In genomic region chr2:28592809-28593208, GRCm38 (mm10) we compare ENCODE assay signal across 9 mouse cellular contexts. TPM values are rescaled to one million over a fixed set of nuclear protein-coding genes. Genes with fewer than 3 reads are reported as not detected.
DNase-seq lines count a peak whose midpoint lies in the region; ATAC-seq and TF ChIP-seq lines count a peak whose summit lies in the region.
"Had no signal": no experiment of that assay in that cellular context is flagged by ENCODE, and none has a peak within 500 bp of the region (broad histone marks: within the 10 kb centered on the region; RNA-seq: fewer than 3 reads in every experiment).

No protein-coding gene starts in this region.

- no peak overlapping the region for H3K4me3 ChIP-seq in forebrain, embryonic 11.5 days (ENCODE audit: low read depth, low read length)
- H3K4me3 ChIP-seq in forebrain, embryonic 13.5 days = no peak overlapping the region
- H3K4me3 ChIP-seq in E14TG2a.4 (replicated peaks; ENCODE audit: low read length) = peak overlapping the region; percentile 52
- 0 out of 2 replicates have a peak overlapping the region, but pooled peaks have one; percentile 12 for H3K4me3 ChIP-seq in stomach, embryonic 15.5 days (replicated peaks)

- H3K4me2 ChIP-seq in forebrain, embryonic 11.5 days (ENCODE audit: low read depth, low read length, severe bottlenecking) = no peak overlapping the region
- H3K4me2 ChIP-seq in forebrain, embryonic 13.5 days = no peak overlapping the region
- H3K4me2 ChIP-seq in stomach, embryonic 15.5 days = peak overlapping the region; percentile 34; the same call in 1 of the 2 replicates

- no peaks in the 10 kb centered on the region for H3K27me3 ChIP-seq in forebrain, embryonic 11.5 days (ENCODE audit: control insufficient read depth, insufficient read depth, low read length)
- peaks cover 16% of the 10 kb centered on the region; the same call in 1 of the 2 replicates for H3K27me3 ChIP-seq in forebrain, embryonic 13.5 days
- peaks cover 34% of the 10 kb centered on the region for H3K27me3 ChIP-seq in E14TG2a.4 (ENCODE audit: insufficient read depth, low read length)
- no peaks in the 10 kb centered on the region for H3K27me3 ChIP-seq in stomach, embryonic 15.5 days (replicated peaks)

- 8% methylated on average over 15 of the region's 15 CpGs for WGBS in forebrain, embryonic 11.5 days
- 9% methylated on average over 15 of the region's 15 CpGs for WGBS in forebrain, embryonic 13.5 days
- WGBS in stomach, embryonic 15.5 days = 10% methylated on average over 15 of the region's 15 CpGs

- peak; percentile 80 for DNase-seq in forebrain, embryonic 11.5 days (ENCODE audit: low spot score)
- DNase-seq in cerebellum, adult 18-20 months = peak; percentile 64 to 74
- DNase-seq in gastrocnemius, postnatal 14 days = peak; percentile 63
- DNase-seq in kidney, postnatal 25 days = peak; percentile 71 to 74

- no peak overlapping the region for H3K9ac ChIP-seq in forebrain, embryonic 11.5 days (ENCODE audit: low read length)
- no peak overlapping the region for H3K9ac ChIP-seq in forebrain, embryonic 13.5 days
- H3K9ac ChIP-seq in stomach, embryonic 15.5 days = no peak overlapping the region

- no peak for ATAC-seq in forebrain, embryonic 11.5 days (replicated peaks; ENCODE audit: low FRiP score)
- ATAC-seq in forebrain, embryonic 13.5 days = no peak
- peak; percentile 66 for ATAC-seq in megakaryocyte-erythroid progenitor cell, adult 5-6 weeks (replicated peaks; ENCODE audit: low FRiP score, low TSS enrichment, poor library complexity, severe bottlenecking)
- ATAC-seq in stomach, embryonic 15.5 days (ENCODE audit: insufficient read depth, low FRiP score, low read depth) = no peak

- H3K9me3 ChIP-seq in forebrain, embryonic 11.5 days (ENCODE audit: control insufficient read depth, low read length) = no peaks in the 10 kb centered on the region
- H3K9me3 ChIP-seq in forebrain, embryonic 13.5 days (replicated peaks) = no peaks in the 10 kb centered on the region
- no peaks in the 10 kb centered on the region for H3K9me3 ChIP-seq in E14TG2a.4 (ENCODE audit: low read length)
- no peaks in the 10 kb centered on the region for H3K9me3 ChIP-seq in stomach, embryonic 15.5 days

- H3K27ac ChIP-seq in forebrain, embryonic 11.5 days (ENCODE audit: low read depth, low read length) = no peak overlapping the region
- no peak overlapping the region for H3K27ac ChIP-seq in forebrain, embryonic 13.5 days
- H3K27ac ChIP-seq in stomach, embryonic 15.5 days = no peak overlapping the region

- intact Hi-C loops in gastrocnemius, postnatal 14 days (cut with DNase I; ENCODE audit: low total_unique reads) = no loop called here

- no peaks in the 10 kb centered on the region for H3K36me3 ChIP-seq in forebrain, embryonic 11.5 days (ENCODE audit: control insufficient read depth, insufficient read depth, low read length)
- H3K36me3 ChIP-seq in forebrain, embryonic 13.5 days (ENCODE audit: poor library complexity, severe bottlenecking) = no peaks in the 10 kb centered on the region
- no peaks in the 10 kb centered on the region for H3K36me3 ChIP-seq in E14TG2a.4 (ENCODE audit: insufficient read depth, low read length)
- H3K36me3 ChIP-seq in stomach, embryonic 15.5 days = no peaks in the 10 kb centered on the region

- H3K4me1 ChIP-seq in forebrain, embryonic 11.5 days (replicated peaks; ENCODE audit: control insufficient read depth, insufficient read depth, low read length) = no peaks in the 10 kb centered on the region
- no peaks in the 10 kb centered on the region for H3K4me1 ChIP-seq in forebrain, embryonic 13.5 days
- peaks cover 17% of the 10 kb centered on the region for H3K4me1 ChIP-seq in E14TG2a.4 (replicated peaks; ENCODE audit: low read depth, low read length)
- 0 out of 2 replicates have a peak, but pooled peaks cover 4% of the 10 kb centered on the region for H3K4me1 ChIP-seq in stomach, embryonic 15.5 days

- peak; percentile 96 for TF ChIP-seq CTCF in E14TG2a.4 (conservative IDR thresholded peaks at IDR 0.05; ENCODE audit: low read length)

RNA-seq across cellular contexts. Expression of gene Gtf3c5, which starts 9.3 kb away (rescaled TPM):
- 41.6 and 42.3 TPM in 2 replicates for polyA plus RNA-seq in forebrain, embryonic 11.5 days (2014; fragmentation: Nextera tagmentation; extraction: Ambion mirVana)
- 40.7 and 48.2 TPM in 2 replicates for polyA plus RNA-seq in forebrain, embryonic 13.5 days (2015; fragmentation: Nextera tagmentation; extraction: Ambion mirVana)
- total RNA-seq in gastrocnemius, postnatal 14 days (2021) = 1 to 10 TPM; 7.1 to 7.4 TPM
- total RNA-seq in megakaryocyte-erythroid progenitor cell, adult 5-6 weeks (2014; fragmentation: Nextera tagmentation) = 33.9 and 43.0 TPM in 2 replicates
- 18.8 and 25.7 TPM in 2 replicates for total RNA-seq in megakaryocyte-erythroid progenitor cell, adult 5-6 weeks (2017)
- polyA plus RNA-seq in stomach, embryonic 15.5 days (2015; fragmentation: Nextera tagmentation; extraction: Ambion mirVana) = 33.6 and 41.8 TPM in 2 replicates

RNA-seq across cellular contexts. Expression of gene Gfi1b, which starts 29.0 kb away (rescaled TPM):
- polyA plus RNA-seq in forebrain, embryonic 11.5 days (2014; fragmentation: Nextera tagmentation; extraction: Ambion mirVana) = 3.4 and 3.5 TPM in 2 replicates
- polyA plus RNA-seq in forebrain, embryonic 13.5 days (2015; fragmentation: Nextera tagmentation; extraction: Ambion mirVana) = 0.19 and 0.31 TPM in 2 replicates
- not detected for total RNA-seq in gastrocnemius, postnatal 14 days (2021)
- total RNA-seq in megakaryocyte-erythroid progenitor cell, adult 5-6 weeks (2014; fragmentation: Nextera tagmentation) = 331 and 332 TPM in 2 replicates
- 91.3 and 113 TPM in 2 replicates for total RNA-seq in megakaryocyte-erythroid progenitor cell, adult 5-6 weeks (2017)
- polyA plus RNA-seq in stomach, embryonic 15.5 days (2015; fragmentation: Nextera tagmentation; extraction: Ambion mirVana) = 3.1 and 6.9 TPM in 2 replicates
- total RNA-seq: layer of hippocampus, postnatal 36 days had no signal

RNA-seq across cellular contexts. Expression of gene Cel, which starts 29.6 kb away (rescaled TPM):
- polyA plus RNA-seq in forebrain, embryonic 11.5 days (2014; fragmentation: Nextera tagmentation; extraction: Ambion mirVana) = not detected in 2 replicates
- 0.14 TPM in 1 of 2 replicates, not detected in the other for polyA plus RNA-seq in forebrain, embryonic 13.5 days (2015; fragmentation: Nextera tagmentation; extraction: Ambion mirVana)
- not detected for total RNA-seq in gastrocnemius, postnatal 14 days (2021)
- total RNA-seq in megakaryocyte-erythroid progenitor cell, adult 5-6 weeks (2014; fragmentation: Nextera tagmentation) = not detected in 2 replicates
- not detected in 2 replicates for total RNA-seq in megakaryocyte-erythroid progenitor cell, adult 5-6 weeks (2017)
- polyA plus RNA-seq in stomach, embryonic 15.5 days (2015; fragmentation: Nextera tagmentation; extraction: Ambion mirVana) = 412 and 563 TPM in 2 replicates
- total RNA-seq: layer of hippocampus, postnatal 36 days had no signal

RNA-seq across cellular contexts. Expression of gene Tsc1, which starts 48.2 kb away (rescaled TPM):
- 27.4 and 32.4 TPM in 2 replicates for polyA plus RNA-seq in forebrain, embryonic 11.5 days (2014; fragmentation: Nextera tagmentation; extraction: Ambion mirVana)
- 29.0 and 34.1 TPM in 2 replicates for polyA plus RNA-seq in forebrain, embryonic 13.5 days (2015; fragmentation: Nextera tagmentation; extraction: Ambion mirVana)
- 10 to 100 TPM; 16.5 to 19.5 TPM for total RNA-seq in gastrocnemius, postnatal 14 days (2021)
- total RNA-seq in megakaryocyte-erythroid progenitor cell, adult 5-6 weeks (2014; fragmentation: Nextera tagmentation) = 20.1 and 32.0 TPM in 2 replicates
- total RNA-seq in megakaryocyte-erythroid progenitor cell, adult 5-6 weeks (2017) = 10.9 and 24.3 TPM in 2 replicates
- polyA plus RNA-seq in stomach, embryonic 15.5 days (2015; fragmentation: Nextera tagmentation; extraction: Ambion mirVana) = 18.7 and 18.9 TPM in 2 replicates

Comparison
In these comparisons a context has a peak if more than half of its experiments do, and no peak if none do; other contexts are left out.
1. H3K4me3 ChIP-seq: peak in E14TG2a.4 (single experiment) and stomach, embryonic 15.5 days (single experiment); none in forebrain, embryonic 11.5 days (single experiment) and forebrain, embryonic 13.5 days (single experiment).
2. RNA of gene Cel, which starts 29.6 kb away (polyA plus RNA-seq): 412 to 563 TPM in stomach, embryonic 15.5 days; 0.14 TPM in forebrain, embryonic 13.5 days and not detected in forebrain, embryonic 11.5 days; every median in the first group is over 100 times any median in the second.
3. Peak in every context shown above with its lines, with median percentiles within 50 percentile points of each other: DNase-seq.